Mouse (Mus musculus) erythroblast, embryonic 14.5 days (primary cell): Measurements from ENCODE around the gene Ndufa6. TPM values are rescaled to one million over a fixed set of nuclear protein-coding genes. Genes with fewer than 3 reads are reported as not detected.

Experiments used
- H3K27me3 ChIP-seq: 2 replicates; pipeline ENCODE4 v1.6.1; 2012; ENCODE audit warnings: inconsistent platforms; ENCODE audit not compliant: control insufficient read depth
- H3K36me3 ChIP-seq: 2 replicates; pipeline ENCODE4 v1.6.1; 2012; ENCODE audit warnings: mild to moderate bottlenecking, inconsistent platforms; ENCODE audit not compliant: control insufficient read depth
- H3K4me1 ChIP-seq: 2 replicates; pipeline ENCODE4 v1.6.1; 2012; ENCODE audit warnings: inconsistent platforms; ENCODE audit not compliant: control insufficient read depth
- H3K4me3 ChIP-seq: replicated peaks from 2 replicates; pipeline ENCODE3; 2012; ENCODE audit warnings: moderate library complexity, mild to moderate bottlenecking, inconsistent platforms
- H3K9me3 ChIP-seq: 2 replicates; pipeline ENCODE4 v1.6.1; 2012; ENCODE audit warnings: low read length, inconsistent platforms, mixed read lengths; ENCODE audit not compliant: control insufficient read depth
- GATA1 ChIP-seq: IDR thresholded peaks from 2 replicates; pipeline ENCODE4 v1.6.1; 2012; ENCODE audit warnings: low read length, inconsistent platforms, mixed read lengths
- TAL1 ChIP-seq: IDR thresholded peaks from 3 replicates; pipeline ENCODE4 v1.6.1; 2012; ENCODE audit warnings: low read length, inconsistent platforms, mixed read lengths
- polyA plus RNA-seq: library from polyadenylated mRNA; stranded (reverse); fragments of >175 nt; gene quantifications from 2 replicates; pipeline ENCODE4 v1.2.3, GENCODE M21; 2012

Gene Ndufa6
- polyA plus RNA-seq, 1 experiment: 30.8 TPM

GRCm38 (mm10) chr15:82339634-82340254 lies 14.4 kb downstream of the Ndufa6 start:
- peak overlapping the region; percentile 91 for H3K4me3 ChIP-seq
- H3K4me1 ChIP-seq: peaks cover 85% of the 10 kb centered on the region
- H3K27me3 ChIP-seq: no peaks in the 10 kb centered on the region
- TF ChIP-seq TAL1 (no peak), GATA1 (no peak)
- peaks cover 54% of the 10 kb centered on the region for H3K36me3 ChIP-seq
- peaks cover 2% of the 10 kb centered on the region; the same call in 1 of the 2 replicates for H3K9me3 ChIP-seq

GRCm38 (mm10) chr15:82339150-82339549 lies 15.0 kb downstream of the Ndufa6 start:
- H3K4me3 ChIP-seq: peak overlapping the region; percentile 91
- no peaks in the 10 kb centered on the region for H3K27me3 ChIP-seq
- H3K4me1 ChIP-seq: peaks cover 79% of the 10 kb centered on the region
- H3K9me3 ChIP-seq: peaks cover 2% of the 10 kb centered on the region; the same call in 1 of the 2 replicates
- TF ChIP-seq GATA1: no peak
- TF ChIP-seq TAL1: no peak
- peaks cover 54% of the 10 kb centered on the region for H3K36me3 ChIP-seq

GRCm38 (mm10) chr15:82338593-82339112 lies 15.5 kb downstream of the Ndufa6 start, which contains the start of the genes Naga, Pheta2 and Smdt1:
Naga (minus strand) TSS chr15:82338925.
Pheta2 (plus strand) TSS chr15:82338942.
Smdt1 (plus strand) TSS chr15:82338959.
- Histone ChIP-seq H3K9me3 (peaks cover 2% of the 10 kb centered on the region; the same call in 1 of the 2 replicates), H3K27me3 (no peaks in the 10 kb centered on the region), H3K4me1 (peaks cover 74% of the 10 kb centered on the region), H3K4me3 (peak within 1 kb of the TSS; percentile 91), H3K36me3 (peaks cover 53% of the 10 kb centered on the region)
- TF ChIP-seq GATA1: no peak
- no peak for TF ChIP-seq TAL1

DNA sequence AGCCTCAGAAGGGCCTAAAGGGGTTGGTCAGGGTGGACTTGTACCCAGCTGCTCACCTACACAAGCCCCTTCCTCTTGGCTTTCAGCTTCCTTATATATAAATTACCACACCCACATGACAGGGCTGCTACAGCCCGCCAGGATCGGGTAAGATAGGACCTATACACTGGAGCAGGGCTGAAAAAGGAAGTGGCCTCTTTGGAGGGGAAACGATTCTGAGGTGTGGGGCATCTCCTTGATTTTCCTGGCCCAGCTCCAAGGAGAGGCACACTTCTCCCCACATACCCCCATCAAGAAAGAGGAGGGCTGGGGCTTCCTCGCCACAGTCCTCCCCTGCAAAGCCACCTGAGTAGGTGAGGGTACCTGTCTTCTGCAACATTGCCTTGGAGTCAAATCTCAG lies 16.2 kb downstream of the Ndufa6 start:
- peaks cover 52% of the 10 kb centered on the region for H3K36me3 ChIP-seq
- H3K9me3 ChIP-seq: no peaks in the 10 kb centered on the region
- peaks cover 66% of the 10 kb centered on the region for H3K4me1 ChIP-seq
- peak overlapping the region; percentile 91 for H3K4me3 ChIP-seq
- H3K27me3 ChIP-seq: no peaks in the 10 kb centered on the region
- TF ChIP-seq GATA1 (no peak), TAL1 (no peak)

GRCm38 (mm10) chr15:82336629-82337028 lies 17.5 kb downstream of the Ndufa6 start:
- H3K4me3 ChIP-seq: peak overlapping the region; percentile 30
- no peaks in the 10 kb centered on the region for H3K27me3 ChIP-seq
- TF ChIP-seq GATA1 (no peak), TAL1 (no peak)
- H3K9me3 ChIP-seq: no peaks in the 10 kb centered on the region
- peaks cover 56% of the 10 kb centered on the region for H3K4me1 ChIP-seq
- H3K36me3 ChIP-seq: peaks cover 54% of the 10 kb centered on the region

- Histone ChIP-seq H3K4me1 (peaks cover 47% of the 10 kb centered on the region), H3K36me3 (peaks cover 66% of the 10 kb centered on the region)
These were observed 18.9 kb downstream of the Ndufa6 start for GRCm38 (mm10) chr15:82335194-82335593.

GRCm38 (mm10) chr15:82325382-82325781 lies 28.7 kb downstream of the Ndufa6 start:
- Histone ChIP-seq H3K9me3 (peaks cover 6% of the 10 kb centered on the region), H3K4me1 (peaks cover 4% of the 10 kb centered on the region), H3K36me3 (peaks cover 17% of the 10 kb centered on the region), H3K27me3 (0 out of 2 replicates have a peak, but pooled peaks cover 4% of the 10 kb centered on the region), H3K4me3 (no peak overlapping the region)
- TF ChIP-seq GATA1: no peak
- no peak for TF ChIP-seq TAL1

More at GRCm38 (mm10) chr15:82335194-82335593, 18.9 kb downstream of the Ndufa6 start:
- no peak overlapping the region for H3K4me3 ChIP-seq
- H3K27me3 ChIP-seq: no peaks in the 10 kb centered on the region
- no peak for TF ChIP-seq TAL1
- H3K9me3 ChIP-seq: no peaks in the 10 kb centered on the region

GRCm38 (mm10) chr15:82322195-82322594 lies 31.9 kb downstream of the Ndufa6 start:
- Histone ChIP-seq H3K4me3 (no peak overlapping the region), H3K4me1 (no peaks in the 10 kb centered on the region), H3K27me3 (0 out of 2 replicates have a peak, but pooled peaks cover 4% of the 10 kb centered on the region), H3K9me3 (peaks cover 6% of the 10 kb centered on the region), H3K36me3 (no peaks in the 10 kb centered on the region)
- TF ChIP-seq GATA1: no peak
- no peak for TF ChIP-seq TAL1

- peaks cover 6% of the 10 kb centered on the region for H3K9me3 ChIP-seq
- no peak overlapping the region for H3K4me3 ChIP-seq
- H3K4me1 ChIP-seq: no peaks in the 10 kb centered on the region
- TF ChIP-seq GATA1: no peak
- TF ChIP-seq TAL1: no peak
- 0 out of 2 replicates have a peak, but pooled peaks cover 4% of the 10 kb centered on the region for H3K27me3 ChIP-seq
- no peaks in the 10 kb centered on the region for H3K36me3 ChIP-seq
These were observed 34.5 kb downstream of the Ndufa6 start for GRCm38 (mm10) chr15:82319613-82320012.
